Mouse (Mus musculus) megakaryocyte, embryonic 14.5 days (primary cell): ENCODE data around the gene Styx. TPM values are rescaled to one million over a fixed set of nuclear protein-coding genes. Genes with fewer than 3 reads are reported as not detected.

Experiments
- H3K27me3 ChIP-seq: replicated peaks from 2 replicates; pipeline ENCODE3; 2012; ENCODE audit warnings: inconsistent platforms
- H3K36me3 ChIP-seq: replicated peaks from 2 replicates; pipeline ENCODE3; 2012; ENCODE audit warnings: low read length, inconsistent platforms, mixed read lengths
- H3K4me1 ChIP-seq: 2 replicates; pipeline ENCODE4 v1.6.1; 2012; ENCODE audit warnings: inconsistent platforms
- H3K4me3 ChIP-seq: replicated peaks from 2 replicates; pipeline ENCODE3; 2012; ENCODE audit warnings: moderate library complexity, mild to moderate bottlenecking, inconsistent platforms
- H3K9me3 ChIP-seq: 2 replicates; pipeline ENCODE4 v1.6.1; 2012; ENCODE audit warnings: inconsistent platforms
- FLI1 ChIP-seq: IDR thresholded peaks from 2 replicates; pipeline ENCODE4 v1.6.1; 2012; ENCODE audit warnings: low read length, inconsistent platforms, mixed read lengths
- GATA1 ChIP-seq: IDR thresholded peaks from 3 replicates; pipeline ENCODE4 v1.6.1; 2012; ENCODE audit warnings: mixed read lengths, low read length, inconsistent platforms, borderline replicate concordance
- polyA plus RNA-seq: library from polyadenylated mRNA; stranded (reverse); fragments of >175 nt; gene quantifications from 2 replicates; pipeline ENCODE4 v1.2.3, GENCODE M21; 2012; ENCODE audit warnings: low replicate concordance; ENCODE audit not compliant: insufficient read depth

The Styx gene
- polyA plus RNA-seq = 46.9 and 201 TPM in 2 replicates

- Histone ChIP-seq H3K4me3 (peak within 1 kb of the TSS; percentile 95), H3K27me3 (no peaks in the 10 kb centered on the region), H3K9me3 (no peaks in the 10 kb centered on the region), H3K4me1 (peaks cover 20% of the 10 kb centered on the region), H3K36me3 (peaks cover 37% of the 10 kb centered on the region)
- TF ChIP-seq GATA1 = no peak
- no peak for TF ChIP-seq FLI1
Observed at GRCm38 (mm10) chr14:45350931-45351859, at the start of gene Styx. TSS of gene Styx (plus strand) at chr14:45351093.

- no peak overlapping the region for H3K4me3 ChIP-seq
- H3K27me3 ChIP-seq = no peaks in the 10 kb centered on the region
- peaks cover 18% of the 10 kb centered on the region for H3K4me1 ChIP-seq
- TF ChIP-seq GATA1 (no peak), FLI1 (no peak)
- H3K36me3 ChIP-seq = peaks cover 85% of the 10 kb centered on the region
- H3K9me3 ChIP-seq = no peaks in the 10 kb centered on the region
Observed at GRCm38 (mm10) chr14:45303939-45304338, 47.0 kb upstream of the Styx start.

- Histone ChIP-seq H3K4me1 (peaks cover 23% of the 10 kb centered on the region), H3K4me3 (no peak overlapping the region), H3K27me3 (no peaks in the 10 kb centered on the region), H3K36me3 (peaks cover 85% of the 10 kb centered on the region), H3K9me3 (no peaks in the 10 kb centered on the region)
- no peak for TF ChIP-seq FLI1
- TF ChIP-seq GATA1 = no peak
Observed at GRCm38 (mm10) chr14:45304389-45304788, 46.5 kb upstream of the Styx start.

DNA sequence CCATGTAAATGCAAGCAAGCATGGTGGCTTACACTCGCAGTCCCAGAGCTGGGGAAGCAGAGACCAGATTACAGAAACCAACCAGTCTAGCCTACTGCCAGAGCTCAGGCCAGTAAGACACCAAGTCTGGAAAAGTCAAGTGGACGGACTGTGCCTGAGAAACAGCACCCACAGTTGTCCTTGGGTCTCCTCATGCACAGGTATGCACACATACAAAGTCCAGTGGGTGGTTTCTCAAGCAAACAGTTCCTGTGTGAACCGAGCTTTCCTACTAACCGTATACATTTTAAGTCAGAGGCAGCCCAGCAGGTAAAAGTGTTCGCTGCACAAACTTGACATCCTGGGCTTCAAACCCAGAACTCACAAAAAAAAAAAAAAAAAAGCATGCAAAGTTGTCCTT lies 45.0 kb upstream of the Styx start:
- H3K9me3 ChIP-seq = no peaks in the 10 kb centered on the region
- H3K4me3 ChIP-seq = no peak overlapping the region
- no peaks in the 10 kb centered on the region for H3K27me3 ChIP-seq
- peaks cover 32% of the 10 kb centered on the region for H3K4me1 ChIP-seq
- H3K36me3 ChIP-seq = peaks cover 83% of the 10 kb centered on the region
- TF ChIP-seq FLI1 = no peak
- TF ChIP-seq GATA1 = no peak

DNA sequence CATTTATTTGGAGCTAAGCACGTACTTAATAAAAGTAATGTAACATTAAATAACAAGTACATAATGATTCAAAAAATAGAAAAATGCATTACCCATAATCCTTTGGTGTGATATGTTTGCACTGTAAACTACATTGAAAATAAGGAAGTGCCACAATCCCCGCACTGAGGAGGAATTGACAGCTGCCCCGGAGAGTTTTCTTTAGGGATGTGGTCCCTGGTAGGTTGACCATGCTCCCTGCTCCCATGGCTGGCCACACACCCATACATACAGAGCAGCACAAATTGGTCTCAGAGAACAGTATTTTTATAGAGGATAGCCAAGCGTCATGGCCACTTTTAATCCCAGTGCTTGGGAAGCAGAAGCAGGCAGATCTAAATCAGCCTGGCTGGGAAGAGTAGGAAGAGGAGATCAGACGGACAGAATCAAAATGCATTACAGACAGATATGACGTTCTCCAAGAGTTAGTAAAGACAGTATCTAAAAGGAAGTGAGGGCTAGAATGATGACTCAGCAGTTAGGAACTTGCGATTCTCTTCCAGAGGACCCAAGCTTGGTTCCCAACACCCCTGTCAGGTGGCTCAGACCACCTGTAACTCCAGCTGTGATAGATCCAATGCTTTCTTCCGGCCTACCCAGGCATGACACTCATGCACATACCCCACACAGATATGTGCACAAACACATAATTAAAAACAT lies 43.1 kb upstream of the Styx start:
- no peaks in the 10 kb centered on the region for H3K27me3 ChIP-seq
- peaks cover 34% of the 10 kb centered on the region for H3K4me1 ChIP-seq
- H3K4me3 ChIP-seq = no peak overlapping the region
- H3K36me3 ChIP-seq = peaks cover 65% of the 10 kb centered on the region
- TF ChIP-seq FLI1 = no peak
- no peak for TF ChIP-seq GATA1
- no peaks in the 10 kb centered on the region for H3K9me3 ChIP-seq

DNA sequence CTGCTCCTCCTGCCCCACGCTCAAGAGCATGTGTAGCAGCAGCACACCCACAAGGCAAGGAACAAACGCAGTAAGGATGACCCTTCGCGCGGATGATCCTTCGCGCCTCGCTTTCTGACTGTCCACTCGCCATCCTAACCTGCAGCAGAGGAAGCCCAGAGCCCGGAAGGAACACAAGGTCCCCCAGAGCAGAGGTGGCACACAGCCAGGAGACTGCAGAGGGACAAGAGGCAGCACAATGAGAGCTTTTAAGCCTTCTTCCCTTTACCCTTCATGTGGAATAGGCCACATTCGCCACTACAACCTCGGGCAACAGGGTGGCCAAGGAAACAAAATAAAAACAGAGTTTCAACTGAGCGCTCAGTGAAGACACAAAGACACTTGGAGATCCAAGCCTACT lies 41.2 kb upstream of the Styx start:
- H3K36me3 ChIP-seq = peaks cover 62% of the 10 kb centered on the region
- H3K4me1 ChIP-seq = peaks cover 53% of the 10 kb centered on the region
- TF ChIP-seq GATA1 = no peak
- no peak for TF ChIP-seq FLI1
- no peaks in the 10 kb centered on the region for H3K9me3 ChIP-seq
- peak overlapping the region; percentile 11 for H3K4me3 ChIP-seq
- no peaks in the 10 kb centered on the region for H3K27me3 ChIP-seq

DNA sequence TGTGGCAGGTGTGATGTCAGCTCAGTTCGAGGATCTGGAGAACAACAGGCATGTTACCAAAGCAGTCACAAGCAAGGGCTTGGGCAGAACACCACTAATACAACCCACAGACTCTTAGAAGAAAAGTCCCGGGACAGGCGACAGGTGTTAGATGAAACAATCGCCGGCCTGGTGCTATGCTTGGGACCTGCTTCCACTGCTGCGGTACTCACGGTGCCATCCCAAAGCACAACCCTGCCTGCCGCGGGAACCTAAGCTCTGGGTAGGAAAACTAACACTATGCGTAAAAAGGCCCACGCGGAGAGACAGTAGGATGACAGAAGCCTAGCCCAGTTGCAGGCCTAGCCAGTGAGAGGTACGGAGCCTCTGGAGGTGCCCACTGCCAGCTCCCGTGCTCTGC lies 40.8 kb upstream of the Styx start:
- no peaks in the 10 kb centered on the region for H3K27me3 ChIP-seq
- peaks cover 58% of the 10 kb centered on the region for H3K36me3 ChIP-seq
- H3K4me3 ChIP-seq = no peak overlapping the region
- no peaks in the 10 kb centered on the region for H3K9me3 ChIP-seq
- TF ChIP-seq FLI1 (no peak), GATA1 (no peak)
- H3K4me1 ChIP-seq = peaks cover 56% of the 10 kb centered on the region

DNA sequence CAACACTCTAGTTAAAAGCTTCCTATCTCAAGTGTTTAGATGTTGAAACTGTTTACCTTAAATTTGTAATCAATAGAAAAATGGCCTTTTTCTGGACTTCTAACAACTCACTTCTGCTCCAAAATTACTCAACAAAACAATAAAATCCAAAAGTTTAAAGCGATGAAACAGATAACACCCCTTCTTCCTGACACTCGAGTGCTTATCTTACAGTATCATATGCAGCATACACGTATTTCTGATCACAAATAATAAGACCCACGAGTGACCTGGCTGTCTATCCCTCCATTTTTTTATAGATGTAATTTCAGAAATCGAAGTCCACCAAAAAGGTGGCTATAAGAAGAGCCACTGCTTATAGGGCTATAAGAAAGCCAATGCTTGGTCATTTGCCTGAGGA lies 34.0 kb upstream of the Styx start:
- H3K9me3 ChIP-seq = no peaks in the 10 kb centered on the region
- TF ChIP-seq FLI1 = no peak
- TF ChIP-seq GATA1 = no peak
- peak overlapping the region; percentile 94 for H3K4me3 ChIP-seq
- H3K36me3 ChIP-seq = peaks cover 14% of the 10 kb centered on the region
- H3K27me3 ChIP-seq = no peaks in the 10 kb centered on the region
- peaks cover 76% of the 10 kb centered on the region for H3K4me1 ChIP-seq

- Histone ChIP-seq H3K9me3 (no peaks in the 10 kb centered on the region), H3K36me3 (peaks cover 11% of the 10 kb centered on the region), H3K4me3 (peak overlapping the region; percentile 94), H3K4me1 (peaks cover 82% of the 10 kb centered on the region), H3K27me3 (no peaks in the 10 kb centered on the region)
- TF ChIP-seq FLI1 = no peak
- no peak for TF ChIP-seq GATA1
Observed at GRCm38 (mm10) chr14:45317921-45318411, 32.9 kb upstream of the Styx start.
